Mouse (Mus musculus): ENCODE measurements around the gene Mybpc2. TPM values are rescaled to one million over a fixed set of nuclear protein-coding genes. Genes with fewer than 3 reads are reported as not detected.

Mybpc2 gene
- polyA plus RNA-seq (2015; fragmentation: Illumina TruSeq; extraction: RNeasy Lipid Tissue Mini Kit (QIAGEN cat#74804); ENCODE audit: insufficient read depth, low read depth, low replicate concordance) = 0.37 TPM

GRCm38 (mm10) chr7:44524502-44524901 is at the start of gene Mybpc2:
TSS of gene Mybpc2 (minus strand) at chr7:44524656.

GRCm38 (mm10) chr7:44572213-44572701 is 47.8 kb upstream of the Mybpc2 start, which contains the start of gene Napsa:
TSS of gene Napsa (plus strand) at chr7:44572380.

GRCm38 (mm10) chr7:44553826-44554225 is 29.4 kb upstream of the Mybpc2 start, which contains the start of gene Nr1h2:
TSS of gene Nr1h2 (minus strand) at chr7:44553951.

GRCm38 (mm10) chr7:44548497-44549087 is 24.1 kb upstream of the Mybpc2 start, which contains the start of gene Pold1:
TSS of gene Pold1 (minus strand) at chr7:44548849.

GRCm38 (mm10) chr7:44531946-44532732 is 7.7 kb upstream of the Mybpc2 start, which contains the start of gene Spib:
TSS of gene Spib (minus strand) at chr7:44532071.

GRCm38 (mm10) chr7:44495992-44496770 is 28.3 kb downstream of the Mybpc2 start, which contains the start of the genes Emc10 and Fam71e1:
TSS of gene Emc10 (minus strand) at chr7:44496529.
TSS of gene Fam71e1 (plus strand) at chr7:44496581.

GRCm38 (mm10) chr7:44467811-44468411 is 56.5 kb downstream of the Mybpc2 start, which contains the start of gene Josd2:
TSS of gene Josd2 (plus strand) at chr7:44467980.

GRCm38 (mm10) chr7:44465111-44465510 is 59.3 kb downstream of the Mybpc2 start, which contains the start of gene Aspdh:
TSS of gene Aspdh (plus strand) at chr7:44465391.

Other genes with a start within 250 kb of the Mybpc2 start
- gene Clec11a, start 217.8 kb downstream of the Mybpc2 start, polyA plus RNA-seq (2015; fragmentation: Illumina TruSeq; extraction: RNeasy Lipid Tissue Mini Kit (QIAGEN cat#74804); ENCODE audit: insufficient read depth, low read depth, low replicate concordance) = 2.9 TPM
- 9.9 TPM for gene Shank1, start 214.4 kb downstream of the Mybpc2 start, polyA plus RNA-seq (2015; fragmentation: Illumina TruSeq; extraction: RNeasy Lipid Tissue Mini Kit (QIAGEN cat#74804); ENCODE audit: insufficient read depth, low read depth, low replicate concordance)
- gene Syt3, start 140.6 kb downstream of the Mybpc2 start, polyA plus RNA-seq (2015; fragmentation: Illumina TruSeq; extraction: RNeasy Lipid Tissue Mini Kit (QIAGEN cat#74804); ENCODE audit: insufficient read depth, low read depth, low replicate concordance) = 4.6 TPM
- not detected for gene 1700008O03Rik, start 138.8 kb downstream of the Mybpc2 start, polyA plus RNA-seq (2015; fragmentation: Illumina TruSeq; extraction: RNeasy Lipid Tissue Mini Kit (QIAGEN cat#74804); ENCODE audit: insufficient read depth, low read depth, low replicate concordance)
- not detected for gene Lrrc4b, start 95.6 kb downstream of the Mybpc2 start, polyA plus RNA-seq (2015; fragmentation: Illumina TruSeq; extraction: RNeasy Lipid Tissue Mini Kit (QIAGEN cat#74804); ENCODE audit: insufficient read depth, low read depth, low replicate concordance)
- gene Aspdh, start 59.3 kb downstream of the Mybpc2 start, polyA plus RNA-seq (2015; fragmentation: Illumina TruSeq; extraction: RNeasy Lipid Tissue Mini Kit (QIAGEN cat#74804); ENCODE audit: insufficient read depth, low read depth, low replicate concordance) = not detected
- gene Josd2, start 56.7 kb downstream of the Mybpc2 start, polyA plus RNA-seq (2015; fragmentation: Illumina TruSeq; extraction: RNeasy Lipid Tissue Mini Kit (QIAGEN cat#74804); ENCODE audit: insufficient read depth, low read depth, low replicate concordance) = 38.2 TPM
- gene Emc10, start 28.1 kb downstream of the Mybpc2 start, polyA plus RNA-seq (2015; fragmentation: Illumina TruSeq; extraction: RNeasy Lipid Tissue Mini Kit (QIAGEN cat#74804); ENCODE audit: insufficient read depth, low read depth, low replicate concordance) = 33.0 TPM
- 6.0 TPM for gene Fam71e1, start 28.1 kb downstream of the Mybpc2 start, polyA plus RNA-seq (2015; fragmentation: Illumina TruSeq; extraction: RNeasy Lipid Tissue Mini Kit (QIAGEN cat#74804); ENCODE audit: insufficient read depth, low read depth, low replicate concordance)
- gene Spib, start 7.4 kb upstream of the Mybpc2 start, polyA plus RNA-seq (2015; fragmentation: Illumina TruSeq; extraction: RNeasy Lipid Tissue Mini Kit (QIAGEN cat#74804); ENCODE audit: insufficient read depth, low read depth, low replicate concordance) = 0.50 TPM
- 12.0 TPM for gene Pold1, start 24.2 kb upstream of the Mybpc2 start, polyA plus RNA-seq (2015; fragmentation: Illumina TruSeq; extraction: RNeasy Lipid Tissue Mini Kit (QIAGEN cat#74804); ENCODE audit: insufficient read depth, low read depth, low replicate concordance)
- 41.0 TPM for gene Nr1h2, start 29.3 kb upstream of the Mybpc2 start, polyA plus RNA-seq (2015; fragmentation: Illumina TruSeq; extraction: RNeasy Lipid Tissue Mini Kit (QIAGEN cat#74804); ENCODE audit: insufficient read depth, low read depth, low replicate concordance)
- gene Napsa, start 47.7 kb upstream of the Mybpc2 start, polyA plus RNA-seq (2015; fragmentation: Illumina TruSeq; extraction: RNeasy Lipid Tissue Mini Kit (QIAGEN cat#74804); ENCODE audit: insufficient read depth, low read depth, low replicate concordance) = 0.72 TPM
- 3.5 TPM for gene Kcnc3, start 66.0 kb upstream of the Mybpc2 start, polyA plus RNA-seq (2015; fragmentation: Illumina TruSeq; extraction: RNeasy Lipid Tissue Mini Kit (QIAGEN cat#74804); ENCODE audit: insufficient read depth, low read depth, low replicate concordance)
- gene Myh14, start 146.2 kb upstream of the Mybpc2 start, polyA plus RNA-seq (2015; fragmentation: Illumina TruSeq; extraction: RNeasy Lipid Tissue Mini Kit (QIAGEN cat#74804); ENCODE audit: insufficient read depth, low read depth, low replicate concordance) = 5.7 TPM
- not detected for gene Izumo2, start 184.1 kb upstream of the Mybpc2 start, polyA plus RNA-seq (2015; fragmentation: Illumina TruSeq; extraction: RNeasy Lipid Tissue Mini Kit (QIAGEN cat#74804); ENCODE audit: insufficient read depth, low read depth, low replicate concordance)
- 4.8 TPM for gene Vrk3, start 223.8 kb upstream of the Mybpc2 start, polyA plus RNA-seq (2015; fragmentation: Illumina TruSeq; extraction: RNeasy Lipid Tissue Mini Kit (QIAGEN cat#74804); ENCODE audit: insufficient read depth, low read depth, low replicate concordance)
- 0.28 TPM for gene Zfp473, start 226.4 kb upstream of the Mybpc2 start, polyA plus RNA-seq (2015; fragmentation: Illumina TruSeq; extraction: RNeasy Lipid Tissue Mini Kit (QIAGEN cat#74804); ENCODE audit: insufficient read depth, low read depth, low replicate concordance)

Data from pancreas, adult 10 weeks (tissue).